Mouse (Mus musculus) hindlimb bud, embryonic 11.5 days (tissue): Measurements from ENCODE around the gene Elfn1.
"Not testable (repeated sequence)": the region's sequence is repeated elsewhere in the genome, so short reads cannot be mapped to it uniquely, and the experiment has no call there.

Experiments
- DNase-seq: peaks from one replicate; pipeline ENCODE4 v3.0.0-alpha.2; 2012; ENCODE audit warnings: low read depth, low spot score; ENCODE audit errors: extremely low spot score

Elfn1 gene

GRCm38 (mm10) chr5:139969151-139969948, 61.6 kb downstream of the Elfn1 start:
- no peak for DNase-seq

GRCm38 (mm10) chr5:139970186-139970631, 62.5 kb downstream of the Elfn1 start:
- DNase-seq, result no peak

- DNase-seq, result no peak
These were observed 68.8 kb downstream of the Elfn1 start for GRCm38 (mm10) chr5:139976584-139976983.

- DNase-seq, result no peak
These were observed 69.7 kb downstream of the Elfn1 start for GRCm38 (mm10) chr5:139977476-139977875.

DNA sequence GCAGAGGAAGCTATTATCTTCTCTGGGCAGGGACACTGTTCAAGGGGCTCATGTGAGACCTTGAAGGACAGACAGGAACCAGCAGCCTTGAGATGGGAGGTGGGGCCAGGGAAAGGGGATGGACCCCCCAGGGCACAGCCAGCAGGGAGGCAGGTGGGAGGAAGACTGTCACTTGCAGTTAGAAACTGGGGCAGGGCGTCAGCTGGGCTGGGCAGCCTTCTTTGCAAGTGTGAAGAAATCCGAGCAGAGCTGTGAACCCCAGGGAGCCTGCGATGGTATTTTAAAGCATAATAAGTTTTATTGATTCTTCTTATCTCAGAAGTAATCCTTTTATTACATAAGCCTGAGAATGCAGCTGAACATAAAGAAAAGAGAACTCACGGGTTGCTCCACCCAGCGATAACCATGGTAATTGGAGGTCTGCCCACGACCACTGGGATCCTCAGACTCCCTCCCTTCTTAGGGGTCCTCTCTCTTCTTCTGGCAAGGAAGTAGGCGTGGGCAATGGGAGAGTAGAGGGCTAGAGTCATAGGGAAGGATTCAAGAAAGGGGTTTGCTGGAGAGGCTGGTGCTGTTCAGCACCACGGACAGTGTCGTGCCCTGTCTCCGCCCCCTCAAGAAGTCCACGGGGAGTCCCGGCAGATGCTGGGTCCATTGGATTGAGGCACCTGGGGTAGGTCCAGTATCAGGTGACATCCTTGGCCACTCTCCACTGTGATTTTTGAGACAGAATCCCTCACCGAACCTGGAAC, 71.0 kb downstream of the Elfn1 start:
- no peak for DNase-seq

- DNase-seq, result no peak
These were observed 71.6 kb downstream of the Elfn1 start for GRCm38 (mm10) chr5:139979371-139979770.

DNA sequence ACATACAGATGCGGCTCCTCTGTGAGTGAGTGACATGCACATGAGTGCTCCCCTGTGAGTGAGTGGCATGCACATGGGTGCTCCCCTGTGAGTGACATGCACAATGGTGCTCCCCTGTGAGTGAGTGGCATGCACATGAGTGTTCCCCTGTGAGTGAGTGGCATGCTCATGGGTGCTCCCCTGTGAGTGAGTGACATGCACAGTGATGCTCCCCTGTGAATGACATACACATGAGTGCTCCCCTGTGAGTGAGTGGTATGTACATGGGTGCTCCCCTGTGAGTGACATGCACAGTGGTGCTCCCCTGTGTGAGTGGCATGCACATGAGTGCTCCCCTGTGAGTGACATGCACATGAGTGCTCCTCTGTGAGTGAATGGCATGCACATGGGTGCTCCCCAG, 74.2 kb downstream of the Elfn1 start:
- DNase-seq, result no peak

DNA sequence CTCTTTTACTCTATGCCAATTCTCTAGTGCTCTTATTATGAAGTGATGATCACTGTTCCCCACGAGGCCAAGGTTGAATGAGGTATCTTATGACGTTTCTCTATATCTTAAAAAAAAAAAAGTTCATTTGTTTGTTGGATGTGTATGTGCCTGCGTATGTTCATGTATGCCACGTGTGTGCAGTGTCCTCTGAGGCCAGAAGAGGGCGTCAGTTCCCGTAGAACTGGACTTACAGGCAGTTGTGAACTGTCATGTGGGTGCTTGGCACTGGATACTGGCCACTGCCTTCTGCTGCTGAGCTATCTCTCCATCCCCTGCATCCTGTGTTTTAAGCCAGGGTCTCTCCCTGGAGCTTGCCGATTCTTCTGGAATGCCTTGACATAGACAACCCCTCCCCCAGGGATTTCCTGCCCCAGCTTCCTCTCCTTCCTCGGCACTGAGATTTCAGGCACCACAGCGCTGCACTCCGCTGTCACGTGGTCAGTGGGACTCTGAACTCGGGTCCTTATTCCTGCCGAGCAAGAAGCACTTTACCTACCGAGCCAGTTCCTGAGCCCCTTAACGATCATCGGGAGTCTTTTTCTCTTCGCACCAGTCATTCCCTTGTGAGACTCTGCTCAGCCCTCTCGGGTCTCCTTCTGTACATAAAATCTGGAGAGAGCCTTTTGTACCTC, 77.5 kb downstream of the Elfn1 start:
- DNase-seq, result no peak

- no peak for DNase-seq
These were observed 83.8 kb downstream of the Elfn1 start for GRCm38 (mm10) chr5:139991531-139991930.

GRCm38 (mm10) chr5:139998321-139998720, 90.6 kb downstream of the Elfn1 start:
- DNase-seq, result not testable (repeated sequence)

GRCm38 (mm10) chr5:139998916-139999315, 91.2 kb downstream of the Elfn1 start:
- no peak for DNase-seq

GRCm38 (mm10) chr5:140002541-140002940, 94.8 kb downstream of the Elfn1 start:
- no peak for DNase-seq

- no peak for DNase-seq
These were observed 99.1 kb downstream of the Elfn1 start for GRCm38 (mm10) chr5:140006861-140007260.

DNA sequence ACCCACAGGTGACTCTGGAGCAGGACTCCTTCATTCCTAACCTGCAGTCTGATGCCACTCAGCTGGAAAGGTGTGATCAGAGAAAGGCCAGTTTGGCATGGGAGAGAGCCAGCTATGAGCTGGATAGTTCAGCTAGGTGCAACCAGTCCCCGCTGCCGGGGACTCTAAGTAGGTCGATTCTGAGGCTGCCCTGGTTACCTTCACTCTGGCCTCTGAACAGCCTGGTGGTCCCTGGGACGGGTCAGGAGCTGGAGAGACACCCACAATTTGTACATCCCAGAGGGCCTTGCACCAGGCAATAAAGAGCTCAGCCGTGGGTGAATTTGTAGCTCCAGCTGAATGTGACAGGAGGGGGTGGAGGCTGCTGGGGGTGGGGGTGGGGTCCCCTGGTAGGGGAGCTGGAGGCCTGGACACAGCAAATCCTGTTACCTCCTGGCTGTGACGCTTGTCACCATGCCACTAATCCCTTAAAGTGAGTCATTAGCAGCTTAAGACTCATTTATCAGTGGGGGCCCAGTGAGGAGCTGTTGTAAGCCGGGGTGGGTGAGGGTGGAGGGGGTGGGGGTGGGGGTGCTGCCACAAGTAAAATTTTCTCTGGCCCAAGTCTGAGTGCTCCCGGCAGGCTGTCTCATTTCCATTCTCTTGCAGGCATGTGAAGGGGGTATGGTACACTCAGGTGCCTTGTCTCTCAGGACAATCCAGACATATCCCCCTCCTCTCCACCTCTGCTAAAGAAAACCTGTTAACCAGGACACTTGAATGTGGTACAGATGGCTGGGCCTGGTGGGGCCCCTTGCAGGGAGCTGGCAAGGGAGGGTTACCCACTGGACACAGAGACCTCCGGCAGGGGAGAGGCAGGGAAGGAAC, 100.1 kb downstream of the Elfn1 start:
- no peak for DNase-seq

DNA sequence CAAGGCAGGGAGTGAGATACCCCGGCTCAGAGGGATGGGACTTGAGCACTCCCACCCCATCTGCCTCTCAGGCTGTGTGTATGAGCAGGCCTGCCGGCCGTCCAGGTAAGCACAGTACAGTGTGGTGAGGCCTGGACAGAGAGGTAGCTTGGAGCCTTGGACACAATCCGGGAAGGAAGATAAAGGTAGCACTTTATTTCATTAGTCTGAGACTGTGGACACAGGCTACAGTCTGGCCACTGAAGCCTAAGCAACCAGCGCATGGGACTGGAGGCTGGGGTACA, 100.7 kb downstream of the Elfn1 start:
- no peak for DNase-seq

- no peak for DNase-seq
These were observed 101.4 kb downstream of the Elfn1 start for GRCm38 (mm10) chr5:140009083-140009655.

GRCm38 (mm10) chr5:140010405-140010804, 102.7 kb downstream of the Elfn1 start:
- DNase-seq, result no peak

DNA sequence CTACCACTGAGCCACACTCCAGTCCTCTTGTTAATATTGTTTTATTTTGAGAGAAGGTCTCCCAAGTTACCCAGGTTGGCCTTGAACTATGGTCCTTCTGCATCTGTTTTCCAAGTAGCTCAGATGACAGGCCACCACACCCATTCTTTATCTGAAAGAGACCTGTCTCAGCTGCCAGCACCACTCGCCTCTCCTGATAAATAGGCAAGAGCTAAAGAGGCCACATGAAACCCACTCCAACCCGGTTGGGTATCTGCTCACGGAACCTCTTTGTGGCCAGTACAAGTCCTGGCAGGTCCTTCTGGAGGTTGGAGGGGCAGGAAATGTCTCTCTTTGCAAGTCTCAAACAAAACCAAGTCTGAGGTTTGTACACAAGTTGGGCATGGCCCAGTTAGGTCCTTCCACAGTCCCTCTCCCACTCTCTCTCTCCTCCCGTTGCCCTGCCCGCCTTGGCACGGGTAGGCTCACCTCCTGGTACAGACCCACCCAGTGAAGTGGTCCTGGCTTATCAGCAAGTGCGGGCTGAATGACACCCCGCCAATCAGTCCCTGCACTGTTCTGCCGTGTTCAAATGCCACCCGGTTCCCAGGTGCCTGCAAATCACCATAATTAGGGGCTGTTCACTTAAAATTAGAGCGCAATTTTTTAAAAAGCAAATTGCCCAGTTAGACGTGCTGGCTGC, 104.7 kb downstream of the Elfn1 start:
- no peak for DNase-seq

- DNase-seq, result no peak
These were observed 105.9 kb downstream of the Elfn1 start for GRCm38 (mm10) chr5:140013652-140014051.

DNA sequence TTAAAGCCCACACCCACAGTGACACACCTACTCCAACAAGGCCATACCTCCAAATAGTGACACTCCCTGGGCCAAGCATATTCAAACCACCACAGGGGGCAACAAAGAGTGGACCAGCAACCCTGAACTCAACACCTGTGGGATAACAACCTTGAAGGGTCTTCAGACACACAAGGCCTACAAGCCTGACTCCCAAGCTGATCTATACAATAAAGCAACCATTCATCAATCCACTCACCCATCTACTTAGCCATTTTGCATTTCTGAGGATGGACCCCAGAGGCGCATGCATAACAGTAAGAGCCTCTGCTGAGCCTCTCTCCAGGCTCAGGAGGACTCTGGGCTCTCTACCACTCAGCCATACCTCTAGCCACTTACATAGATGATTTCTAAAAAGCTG, 109.2 kb downstream of the Elfn1 start:
- no peak for DNase-seq
